ENCODE assay signal across 15 mouse cellular contexts in genomic region chr7:114088918-114089317, GRCm38 (mm10).
"Had no signal": no experiment of that assay in that cellular context is flagged by ENCODE, and none has a peak within 500 bp of the region (broad histone marks: within the 10 kb centered on the region; RNA-seq: fewer than 3 reads in every experiment).

No protein-coding gene starts in this region.

- H3K27me3 ChIP-seq: kidney, embryonic 15.5 days; liver, embryonic 15.5 days; midbrain, embryonic 13.5 days had no signal

- H3K27ac ChIP-seq: kidney, embryonic 15.5 days; limb, embryonic 10.5 days; liver, embryonic 15.5 days; midbrain, embryonic 13.5 days had no signal

- H3K4me2 ChIP-seq: kidney, embryonic 15.5 days; liver, embryonic 11.5 days; liver, embryonic 15.5 days; midbrain, embryonic 13.5 days had no signal

- H3K36me3 ChIP-seq: kidney, embryonic 15.5 days; limb, embryonic 10.5 days; liver, embryonic 15.5 days; midbrain, embryonic 13.5 days had no signal

- H3K9ac ChIP-seq: kidney, embryonic 15.5 days; liver, embryonic 15.5 days; midbrain, embryonic 13.5 days had no signal

- ATAC-seq: lung, postnatal 0 days; midbrain, embryonic 13.5 days had no signal

- DNase-seq: kidney, adult 2 months; kidney, postnatal 14 days; lung, adult 2 months; lung, postnatal 36 days; right cerebral cortex, adult 18-20 months; right cerebral cortex, postnatal 25 days; spleen, adult 18-20 months; thymus, adult 2 months; thymus, postnatal 25 days had no signal

- H3K4me3 ChIP-seq: kidney, embryonic 15.5 days; limb, embryonic 10.5 days; liver, embryonic 15.5 days; midbrain, embryonic 13.5 days had no signal

- H3K9me3 ChIP-seq: kidney, embryonic 15.5 days; limb, embryonic 10.5 days; liver, embryonic 15.5 days; midbrain, embryonic 13.5 days had no signal
